Mouse (Mus musculus): Measurements from ENCODE around the gene Pianp. TPM values are rescaled to one million over a fixed set of nuclear protein-coding genes. Genes with fewer than 3 reads are reported as not detected.

Gene Pianp
- polyA plus RNA-seq (2014; fragmentation: Illumina TruSeq; extraction: RNeasy Lipid Tissue Mini Kit (QIAGEN cat#74804)), result 0.23 TPM

GRCm38 (mm10) chr6:124996551-124997501 is at the start of gene Pianp:
Gene Pianp (plus strand): TSS chr6:124996694.

GRCm38 (mm10) chr6:124965088-124965719 is 31.3 kb upstream of the Pianp start, which contains the start of gene Cops7a:
Gene Cops7a (minus strand): TSS chr6:124965538.

GRCm38 (mm10) chr6:125009129-125009180 is 12.5 kb downstream of the Pianp start, which contains the start of gene Zfp384:
Gene Zfp384 (plus strand): TSS chr6:125009145.

GRCm38 (mm10) chr6:125039533-125040153 is 43.1 kb downstream of the Pianp start, which contains the start of gene Ing4:
Gene Ing4 (plus strand): TSS chr6:125039760.

GRCm38 (mm10) chr6:125049678-125050077 is 53.2 kb downstream of the Pianp start, which contains the start of gene Acrbp:
Gene Acrbp (plus strand): TSS chr6:125049689.

Other genes starting within 250 kb of the Pianp start
- gene Gm45234, start 240.7 kb upstream of the Pianp start, polyA plus RNA-seq (2014; fragmentation: Illumina TruSeq; extraction: RNeasy Lipid Tissue Mini Kit (QIAGEN cat#74804)), result not detected
- 0.66 TPM for gene Atn1, start 240.2 kb upstream of the Pianp start, polyA plus RNA-seq (2014; fragmentation: Illumina TruSeq; extraction: RNeasy Lipid Tissue Mini Kit (QIAGEN cat#74804))
- 0.48 TPM for gene Eno2, start 227.0 kb upstream of the Pianp start, polyA plus RNA-seq (2014; fragmentation: Illumina TruSeq; extraction: RNeasy Lipid Tissue Mini Kit (QIAGEN cat#74804))
- gene Lrrc23, start 217.0 kb upstream of the Pianp start, polyA plus RNA-seq (2014; fragmentation: Illumina TruSeq; extraction: RNeasy Lipid Tissue Mini Kit (QIAGEN cat#74804)), result 3.8 TPM
- gene Spsb2, start 188.0 kb upstream of the Pianp start, polyA plus RNA-seq (2014; fragmentation: Illumina TruSeq; extraction: RNeasy Lipid Tissue Mini Kit (QIAGEN cat#74804)), result not detected
- gene Tpi1, start 182.4 kb upstream of the Pianp start, polyA plus RNA-seq (2014; fragmentation: Illumina TruSeq; extraction: RNeasy Lipid Tissue Mini Kit (QIAGEN cat#74804)), result 12.8 TPM
- 23.2 TPM for gene Usp5, start 167.2 kb upstream of the Pianp start, polyA plus RNA-seq (2014; fragmentation: Illumina TruSeq; extraction: RNeasy Lipid Tissue Mini Kit (QIAGEN cat#74804))
- 4.3 TPM for gene Cdca3, start 167.1 kb upstream of the Pianp start, polyA plus RNA-seq (2014; fragmentation: Illumina TruSeq; extraction: RNeasy Lipid Tissue Mini Kit (QIAGEN cat#74804))
- not detected for gene Gnb3, start 156.4 kb upstream of the Pianp start, polyA plus RNA-seq (2014; fragmentation: Illumina TruSeq; extraction: RNeasy Lipid Tissue Mini Kit (QIAGEN cat#74804))
- 1.7 TPM for gene P3h3, start 138.9 kb upstream of the Pianp start, polyA plus RNA-seq (2014; fragmentation: Illumina TruSeq; extraction: RNeasy Lipid Tissue Mini Kit (QIAGEN cat#74804))
- gene Gpr162, start 132.7 kb upstream of the Pianp start, polyA plus RNA-seq (2014; fragmentation: Illumina TruSeq; extraction: RNeasy Lipid Tissue Mini Kit (QIAGEN cat#74804)), result not detected
- gene Cd4, start 108.5 kb upstream of the Pianp start, polyA plus RNA-seq (2014; fragmentation: Illumina TruSeq; extraction: RNeasy Lipid Tissue Mini Kit (QIAGEN cat#74804)), result 1.4 TPM
- gene Lag3, start 85.0 kb upstream of the Pianp start, polyA plus RNA-seq (2014; fragmentation: Illumina TruSeq; extraction: RNeasy Lipid Tissue Mini Kit (QIAGEN cat#74804)), result 0.23 TPM
- gene Ptms, start 76.6 kb upstream of the Pianp start, polyA plus RNA-seq (2014; fragmentation: Illumina TruSeq; extraction: RNeasy Lipid Tissue Mini Kit (QIAGEN cat#74804)), result 293 TPM
- gene Mlf2, start 65.3 kb upstream of the Pianp start, polyA plus RNA-seq (2014; fragmentation: Illumina TruSeq; extraction: RNeasy Lipid Tissue Mini Kit (QIAGEN cat#74804)), result 8.4 TPM
- gene Cops7a, start 31.2 kb upstream of the Pianp start, polyA plus RNA-seq (2014; fragmentation: Illumina TruSeq; extraction: RNeasy Lipid Tissue Mini Kit (QIAGEN cat#74804)), result 18.8 TPM
- gene Zfp384, start 12.5 kb downstream of the Pianp start, polyA plus RNA-seq (2014; fragmentation: Illumina TruSeq; extraction: RNeasy Lipid Tissue Mini Kit (QIAGEN cat#74804)), result 13.0 TPM
- gene Ing4, start 43.1 kb downstream of the Pianp start, polyA plus RNA-seq (2014; fragmentation: Illumina TruSeq; extraction: RNeasy Lipid Tissue Mini Kit (QIAGEN cat#74804)), result 13.0 TPM
- not detected for gene Acrbp, start 53.0 kb downstream of the Pianp start, polyA plus RNA-seq (2014; fragmentation: Illumina TruSeq; extraction: RNeasy Lipid Tissue Mini Kit (QIAGEN cat#74804))
- not detected for gene Lpar5, start 71.2 kb downstream of the Pianp start, polyA plus RNA-seq (2014; fragmentation: Illumina TruSeq; extraction: RNeasy Lipid Tissue Mini Kit (QIAGEN cat#74804))
- 122 TPM for gene Chd4, start 99.3 kb downstream of the Pianp start, polyA plus RNA-seq (2014; fragmentation: Illumina TruSeq; extraction: RNeasy Lipid Tissue Mini Kit (QIAGEN cat#74804))
- gene Nop2, start 135.2 kb downstream of the Pianp start, polyA plus RNA-seq (2014; fragmentation: Illumina TruSeq; extraction: RNeasy Lipid Tissue Mini Kit (QIAGEN cat#74804)), result 1.2 TPM
- 1.1 TPM for gene Iffo1, start 148.5 kb downstream of the Pianp start, polyA plus RNA-seq (2014; fragmentation: Illumina TruSeq; extraction: RNeasy Lipid Tissue Mini Kit (QIAGEN cat#74804))
- 54.6 TPM for gene Gapdh, start 169.8 kb downstream of the Pianp start, polyA plus RNA-seq (2014; fragmentation: Illumina TruSeq; extraction: RNeasy Lipid Tissue Mini Kit (QIAGEN cat#74804))
- 8.7 TPM for gene Ncapd2, start 195.0 kb downstream of the Pianp start, polyA plus RNA-seq (2014; fragmentation: Illumina TruSeq; extraction: RNeasy Lipid Tissue Mini Kit (QIAGEN cat#74804))
- 83.0 TPM for gene Mrpl51, start 195.1 kb downstream of the Pianp start, polyA plus RNA-seq (2014; fragmentation: Illumina TruSeq; extraction: RNeasy Lipid Tissue Mini Kit (QIAGEN cat#74804))
- 5.1 TPM for gene Vamp1, start 218.9 kb downstream of the Pianp start, polyA plus RNA-seq (2014; fragmentation: Illumina TruSeq; extraction: RNeasy Lipid Tissue Mini Kit (QIAGEN cat#74804))
- gene Tapbpl, start 235.2 kb downstream of the Pianp start, polyA plus RNA-seq (2014; fragmentation: Illumina TruSeq; extraction: RNeasy Lipid Tissue Mini Kit (QIAGEN cat#74804)), result 3.6 TPM
- not detected for gene Cd27, start 240.3 kb downstream of the Pianp start, polyA plus RNA-seq (2014; fragmentation: Illumina TruSeq; extraction: RNeasy Lipid Tissue Mini Kit (QIAGEN cat#74804))